Mouse (Mus musculus): ENCODE data around the gene Cdkn1a. TPM values are rescaled to one million over a fixed set of nuclear protein-coding genes. Genes with fewer than 3 reads are reported as not detected.

Cdkn1a gene
- 10.3 TPM for polyA plus RNA-seq (2015; fragmentation: Illumina TruSeq; extraction: RNeasy Lipid Tissue Mini Kit (QIAGEN cat#74804); ENCODE audit: insufficient read depth, low replicate concordance)

GRCm38 (mm10) chr17:29090776-29091175 is at the start of gene Cdkn1a:
Cdkn1a (plus strand) TSS chr17:29090976.

DNA sequence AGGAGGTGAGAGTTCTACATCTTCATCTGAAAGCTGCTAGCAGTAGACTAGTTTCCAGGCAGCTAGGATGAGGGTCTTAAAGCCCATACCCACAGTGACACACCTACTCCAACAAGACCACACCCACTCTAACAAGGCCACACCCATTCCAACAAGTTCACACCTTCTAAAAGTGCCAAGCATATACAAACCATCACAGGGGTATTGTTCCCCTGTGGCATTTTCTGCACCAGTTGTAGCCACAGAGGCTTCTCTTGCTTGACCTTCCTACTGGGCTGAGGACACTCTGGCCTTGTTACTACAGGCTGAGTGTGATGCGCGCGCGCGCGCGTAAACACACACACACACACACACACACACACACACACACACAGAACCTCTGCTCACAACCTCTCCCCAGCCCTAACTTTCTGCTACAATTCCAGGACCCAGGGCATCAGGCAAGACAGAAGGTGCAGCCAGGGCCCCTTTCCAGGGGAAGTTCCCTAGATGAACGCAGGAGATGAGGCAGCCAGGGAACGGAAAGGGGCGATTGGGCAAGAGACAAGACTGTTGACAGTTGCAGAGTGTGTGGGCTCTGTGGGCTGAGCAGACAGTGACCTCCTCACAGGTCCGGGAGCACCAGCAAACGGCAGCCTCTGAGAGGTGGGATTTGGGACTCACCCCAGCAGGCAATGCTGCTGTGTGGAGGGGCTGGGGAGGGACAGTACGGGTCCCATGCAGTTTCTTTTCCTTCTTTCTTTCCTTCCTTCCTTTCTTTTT is 23.0 kb downstream of the Cdkn1a start, which contains the start of gene Rab44:
Gene Rab44, plus strand, starts transcription at position 555 of the 762 bp plus-strand sequence.

Other genes with a start within 250 kb of the Cdkn1a start
- gene Pnpla1, start 232.6 kb upstream of the Cdkn1a start, polyA plus RNA-seq (2015; fragmentation: Illumina TruSeq; extraction: RNeasy Lipid Tissue Mini Kit (QIAGEN cat#74804); ENCODE audit: insufficient read depth, low replicate concordance) = not detected
- gene 4930539E08Rik, start 175.7 kb upstream of the Cdkn1a start, polyA plus RNA-seq (2015; fragmentation: Illumina TruSeq; extraction: RNeasy Lipid Tissue Mini Kit (QIAGEN cat#74804); ENCODE audit: insufficient read depth, low replicate concordance) = 0.88 TPM
- gene Pxt1, start 147.1 kb upstream of the Cdkn1a start, polyA plus RNA-seq (2015; fragmentation: Illumina TruSeq; extraction: RNeasy Lipid Tissue Mini Kit (QIAGEN cat#74804); ENCODE audit: insufficient read depth, low replicate concordance) = not detected
- 83.5 TPM for gene Kctd20, start 139.0 kb upstream of the Cdkn1a start, polyA plus RNA-seq (2015; fragmentation: Illumina TruSeq; extraction: RNeasy Lipid Tissue Mini Kit (QIAGEN cat#74804); ENCODE audit: insufficient read depth, low replicate concordance)
- 302 TPM for gene Stk38, start 83.0 kb upstream of the Cdkn1a start, polyA plus RNA-seq (2015; fragmentation: Illumina TruSeq; extraction: RNeasy Lipid Tissue Mini Kit (QIAGEN cat#74804); ENCODE audit: insufficient read depth, low replicate concordance)
- gene Srsf3, start 58.3 kb upstream of the Cdkn1a start, polyA plus RNA-seq (2015; fragmentation: Illumina TruSeq; extraction: RNeasy Lipid Tissue Mini Kit (QIAGEN cat#74804); ENCODE audit: insufficient read depth, low replicate concordance) = 421 TPM
- 2.6 TPM for gene Rab44, start 23.2 kb downstream of the Cdkn1a start, polyA plus RNA-seq (2015; fragmentation: Illumina TruSeq; extraction: RNeasy Lipid Tissue Mini Kit (QIAGEN cat#74804); ENCODE audit: insufficient read depth, low replicate concordance)
- gene Cpne5, start 147.2 kb downstream of the Cdkn1a start, polyA plus RNA-seq (2015; fragmentation: Illumina TruSeq; extraction: RNeasy Lipid Tissue Mini Kit (QIAGEN cat#74804); ENCODE audit: insufficient read depth, low replicate concordance) = 0.93 TPM
- 40.0 TPM for gene Ppil1, start 173.2 kb downstream of the Cdkn1a start, polyA plus RNA-seq (2015; fragmentation: Illumina TruSeq; extraction: RNeasy Lipid Tissue Mini Kit (QIAGEN cat#74804); ENCODE audit: insufficient read depth, low replicate concordance)
- gene BC004004, start 177.8 kb downstream of the Cdkn1a start, polyA plus RNA-seq (2015; fragmentation: Illumina TruSeq; extraction: RNeasy Lipid Tissue Mini Kit (QIAGEN cat#74804); ENCODE audit: insufficient read depth, low replicate concordance) = 90.0 TPM
- 1.7 TPM for gene Pi16, start 226.7 kb downstream of the Cdkn1a start, polyA plus RNA-seq (2015; fragmentation: Illumina TruSeq; extraction: RNeasy Lipid Tissue Mini Kit (QIAGEN cat#74804); ENCODE audit: insufficient read depth, low replicate concordance)

Data from spleen, adult 10 weeks (tissue).